Mouse (Mus musculus) WW6 (cell line): ENCODE measurements around the gene Swt1.
"Not testable (repeated sequence)": the region's sequence is repeated elsewhere in the genome, so short reads cannot be mapped to it uniquely, and the experiment has no call there.

Experiments
- DNase-seq: peaks from one replicate; pipeline ENCODE4 v3.0.0-alpha.2; 2013; ENCODE audit warnings: low read depth, low spot score

Gene Swt1

DNA sequence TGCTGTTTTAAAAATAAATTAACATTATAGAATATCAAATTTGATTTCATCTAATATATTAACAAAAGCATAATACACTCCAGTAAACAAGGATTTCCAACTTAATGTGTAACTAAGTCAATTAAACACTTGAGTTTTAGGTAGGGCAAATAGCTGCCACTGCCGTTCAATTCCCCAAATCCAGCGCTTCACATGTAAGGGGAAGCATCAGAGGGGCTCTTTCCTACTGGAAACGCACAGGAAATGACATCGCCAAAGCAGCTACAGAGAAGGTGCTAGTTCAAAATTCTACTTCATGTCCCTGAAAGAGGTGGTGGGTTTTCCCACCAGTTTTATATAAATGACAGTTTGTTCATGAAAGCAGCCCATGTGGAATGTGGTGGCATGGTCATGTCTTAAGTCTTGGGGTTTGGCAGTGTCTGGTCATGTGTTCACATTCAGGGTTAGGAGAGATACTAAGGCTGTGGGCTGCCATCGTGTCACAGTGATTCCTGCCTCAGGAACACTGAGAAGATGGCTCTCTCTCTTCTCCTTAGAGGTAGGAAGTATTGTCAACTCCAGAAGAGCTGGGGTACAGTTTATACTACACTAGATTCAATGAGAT is 60.4 kb downstream of the Swt1 start:
- no peak for DNase-seq

DNA sequence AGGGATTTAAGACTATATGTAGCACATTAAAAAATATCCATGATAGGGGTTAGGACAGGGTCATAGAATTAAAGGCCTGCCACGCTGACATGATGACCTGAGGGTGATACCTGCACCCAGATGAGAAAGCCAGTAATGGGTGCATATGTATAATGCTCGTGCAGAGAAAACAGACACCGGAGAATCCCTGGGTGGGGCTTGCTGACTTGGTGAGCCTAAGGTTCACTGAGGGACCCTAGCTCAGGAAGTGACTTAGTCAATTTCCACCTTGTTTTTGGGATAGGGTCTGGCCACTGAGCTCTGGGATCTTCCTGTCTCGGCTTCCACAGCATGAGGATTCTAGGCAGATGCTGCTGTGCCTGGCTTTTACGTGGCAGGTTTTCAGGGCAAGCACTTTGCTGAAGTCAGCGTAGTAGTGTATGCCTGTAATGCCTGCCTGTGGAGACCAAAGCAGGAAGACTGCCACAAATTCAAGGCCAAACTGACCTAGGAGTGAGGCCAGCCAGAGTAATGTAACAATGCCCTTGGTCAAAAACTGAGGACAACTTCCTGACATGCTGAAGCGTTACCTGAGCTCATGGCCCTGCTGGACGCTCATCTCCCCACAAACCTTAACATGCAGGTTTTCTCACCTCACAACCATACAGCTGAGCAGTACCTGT is 61.2 kb downstream of the Swt1 start:
- DNase-seq = no peak

- DNase-seq = no peak
These were observed 68.9 kb downstream of the Swt1 start for GRCm38 (mm10) chr1:151359374-151359773.

GRCm38 (mm10) chr1:151355994-151356393 is 72.3 kb downstream of the Swt1 start:
- no peak for DNase-seq

GRCm38 (mm10) chr1:151352911-151353310 is 75.3 kb downstream of the Swt1 start:
- no peak for DNase-seq

DNA sequence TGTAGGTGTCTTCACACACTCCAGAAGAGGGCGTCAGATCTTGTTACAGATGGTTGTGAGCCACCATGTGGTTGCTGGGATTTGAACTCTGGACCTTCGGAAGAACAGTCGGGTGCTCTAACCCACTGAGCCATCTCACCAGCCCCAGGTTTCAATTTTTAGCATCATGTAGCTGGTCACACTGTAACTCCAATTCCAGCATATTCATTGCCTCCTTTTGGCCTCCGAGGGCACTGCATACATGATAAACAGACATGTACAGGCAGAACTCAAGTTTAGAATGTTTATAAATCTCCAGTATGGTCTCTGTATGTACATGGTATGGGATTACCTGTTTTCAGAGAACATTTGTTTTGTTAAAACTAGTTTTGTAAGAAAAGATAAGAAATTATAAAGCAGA is 80.0 kb downstream of the Swt1 start:
- not testable (repeated sequence) for DNase-seq

DNA sequence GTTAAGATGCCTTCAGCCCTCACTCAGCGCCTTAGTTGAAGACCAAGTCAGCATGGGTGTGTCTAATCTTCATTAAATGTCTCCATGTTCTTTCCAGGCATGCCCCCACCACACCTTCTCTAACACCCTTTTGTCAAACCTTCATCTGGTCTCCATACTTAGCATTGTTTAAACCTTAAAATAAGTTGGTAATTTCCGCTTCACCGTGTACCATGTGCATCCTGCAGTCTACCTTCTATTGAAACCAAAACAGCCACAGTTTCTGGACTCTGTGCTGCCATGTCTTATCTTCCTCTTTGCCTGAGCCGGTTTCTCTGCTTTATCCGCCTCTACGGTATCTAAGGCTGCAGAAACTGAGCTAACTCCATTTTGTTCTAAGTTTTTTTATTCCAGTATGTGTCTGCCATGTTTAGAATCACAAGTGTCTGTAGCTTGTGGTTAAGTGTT is 81.6 kb downstream of the Swt1 start:
- no peak for DNase-seq

- no peak for DNase-seq
These were observed 82.4 kb downstream of the Swt1 start for GRCm38 (mm10) chr1:151345863-151346195.

- peak; percentile 61 for DNase-seq
These were observed 83.0 kb downstream of the Swt1 start for GRCm38 (mm10) chr1:151345109-151345862.

- DNase-seq = peak; percentile 88
These were observed 83.8 kb downstream of the Swt1 start, which contains the start of gene Ivns1abp for GRCm38 (mm10) chr1:151344283-151345108. Ivns1abp (plus strand) TSS chr1:151344477.

DNA sequence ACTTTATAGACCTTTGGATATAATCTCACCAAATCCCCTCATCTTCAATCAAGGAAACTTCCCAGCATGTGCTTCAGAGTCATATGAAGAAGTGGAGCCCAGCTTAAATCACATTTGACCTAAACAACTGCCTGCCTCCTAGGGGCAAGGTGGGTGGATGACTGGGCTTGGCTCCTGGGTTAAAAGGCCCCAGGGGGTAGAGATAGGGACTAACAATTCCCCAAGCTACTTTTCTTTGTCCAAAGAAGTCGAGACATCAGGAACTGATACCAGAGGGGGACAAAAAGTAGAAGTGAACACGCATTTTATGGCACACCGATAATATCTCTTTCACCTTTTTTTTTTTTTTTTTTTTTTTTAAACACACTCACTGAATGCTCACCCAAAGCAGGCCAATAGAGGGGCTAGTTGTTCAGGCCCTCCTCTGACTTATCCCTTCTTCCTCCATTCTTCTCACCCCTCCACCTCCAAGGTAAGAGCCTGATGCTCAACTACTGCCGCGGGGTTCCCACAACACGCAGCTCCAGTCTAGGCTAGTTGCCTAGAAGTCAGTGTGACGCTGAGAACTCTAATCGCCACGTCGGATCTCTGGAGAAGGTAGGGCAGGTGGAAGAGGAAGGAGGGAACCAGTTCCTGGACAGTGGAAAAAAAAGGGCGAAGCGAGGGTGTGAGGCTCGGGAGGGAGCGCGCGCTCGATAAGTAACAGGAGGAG is 84.5 kb downstream of the Swt1 start:
- DNase-seq = no peak

GRCm38 (mm10) chr1:151342968-151343367 is 85.3 kb downstream of the Swt1 start:
- no peak for DNase-seq

- no peak for DNase-seq
These were observed 85.9 kb downstream of the Swt1 start for GRCm38 (mm10) chr1:151342311-151342710.

DNA sequence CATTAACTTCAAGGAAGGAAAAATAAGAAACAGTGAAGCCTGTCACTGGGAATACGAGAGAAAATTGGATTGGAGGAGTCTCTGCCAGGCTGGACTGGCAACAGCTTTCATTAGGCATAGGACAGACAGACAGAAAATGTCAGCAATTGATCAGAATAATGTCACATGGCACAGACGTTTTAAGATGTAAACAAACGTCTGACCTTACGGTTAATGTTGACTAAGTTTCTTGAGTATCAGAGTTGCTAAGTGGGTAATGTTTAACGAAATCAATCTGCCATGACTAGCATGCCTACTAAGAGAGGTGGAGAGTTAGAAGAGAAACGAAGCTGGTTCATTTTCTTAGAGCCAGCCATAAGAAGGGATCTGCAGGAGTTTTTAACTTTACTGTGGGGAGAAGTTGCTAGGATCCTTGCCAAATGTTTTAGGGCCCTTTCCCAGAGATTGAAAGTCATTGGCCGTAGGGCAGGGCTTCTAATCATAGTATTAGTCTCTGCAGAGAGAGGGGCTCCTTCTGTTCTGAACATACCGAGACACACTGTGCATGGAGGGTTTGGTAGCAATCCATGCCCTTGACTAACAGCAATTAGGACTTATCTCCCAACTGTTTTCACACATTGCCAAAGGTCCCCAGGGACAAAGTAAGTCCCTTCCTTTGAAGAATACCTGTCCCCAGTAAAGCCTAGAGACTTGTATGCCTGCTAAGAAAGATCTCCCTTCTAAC is 86.8 kb downstream of the Swt1 start:
- DNase-seq = no peak

GRCm38 (mm10) chr1:151338941-151339340 is 89.3 kb downstream of the Swt1 start:
- DNase-seq = no peak

DNA sequence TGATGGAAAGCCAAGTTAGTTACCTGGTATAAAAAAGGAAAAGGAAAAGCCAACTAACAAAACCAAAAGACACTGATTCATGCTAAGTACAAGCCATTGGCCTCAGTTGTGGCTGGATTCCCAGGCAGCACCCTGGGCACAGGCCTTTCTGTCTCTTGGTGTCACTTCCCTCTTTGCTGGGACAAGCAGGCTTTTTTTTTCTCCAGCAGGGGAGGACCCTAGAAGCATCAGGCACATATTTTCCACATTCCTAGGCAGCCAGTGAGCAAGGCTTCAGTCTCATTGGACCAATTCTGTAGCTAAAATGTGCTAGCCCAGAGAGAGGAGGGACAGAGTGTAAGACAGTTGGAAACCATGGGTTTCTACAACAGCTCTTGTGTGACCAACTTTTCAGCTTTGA is 90.0 kb downstream of the Swt1 start:
- DNase-seq = no peak

DNA sequence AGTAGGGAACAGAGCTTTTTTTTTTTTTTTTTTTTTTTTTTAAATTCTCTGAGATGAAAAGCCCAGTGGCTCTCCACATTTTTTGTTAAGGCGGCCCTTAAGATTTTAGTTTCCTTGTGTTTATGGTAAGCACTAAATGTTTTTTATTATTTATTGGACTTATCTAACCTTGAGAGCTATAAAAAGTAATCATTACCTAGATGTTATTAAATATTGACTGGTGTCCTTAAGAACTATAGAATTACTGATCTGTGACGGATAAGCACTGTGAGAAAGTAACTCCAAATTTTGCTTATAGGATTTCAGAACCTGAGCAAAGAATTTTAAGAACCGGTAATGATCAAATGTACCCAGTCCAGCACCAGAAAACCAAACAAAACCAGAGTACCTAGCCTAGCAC is 95.4 kb downstream of the Swt1 start:
- no peak for DNase-seq

DNA sequence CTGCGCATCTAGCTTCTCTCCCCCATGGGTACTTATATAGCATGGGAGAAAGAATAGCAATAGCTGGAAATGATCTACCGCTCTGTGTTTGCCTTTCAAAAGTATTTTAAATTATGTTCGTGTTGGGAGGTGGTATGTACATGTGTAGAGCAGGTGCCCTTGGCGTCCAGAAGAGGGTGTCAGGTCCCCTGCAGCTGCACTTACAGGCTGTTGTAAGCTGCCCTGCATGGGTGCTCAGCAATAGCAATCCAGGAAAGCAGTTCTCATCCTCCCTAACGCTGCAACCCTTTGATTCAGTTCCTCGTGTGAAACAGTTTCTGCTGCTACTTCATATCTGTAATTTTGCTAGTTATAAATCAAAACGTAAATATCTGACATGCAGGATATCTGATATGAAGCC is 98.7 kb downstream of the Swt1 start:
- no peak for DNase-seq

DNA sequence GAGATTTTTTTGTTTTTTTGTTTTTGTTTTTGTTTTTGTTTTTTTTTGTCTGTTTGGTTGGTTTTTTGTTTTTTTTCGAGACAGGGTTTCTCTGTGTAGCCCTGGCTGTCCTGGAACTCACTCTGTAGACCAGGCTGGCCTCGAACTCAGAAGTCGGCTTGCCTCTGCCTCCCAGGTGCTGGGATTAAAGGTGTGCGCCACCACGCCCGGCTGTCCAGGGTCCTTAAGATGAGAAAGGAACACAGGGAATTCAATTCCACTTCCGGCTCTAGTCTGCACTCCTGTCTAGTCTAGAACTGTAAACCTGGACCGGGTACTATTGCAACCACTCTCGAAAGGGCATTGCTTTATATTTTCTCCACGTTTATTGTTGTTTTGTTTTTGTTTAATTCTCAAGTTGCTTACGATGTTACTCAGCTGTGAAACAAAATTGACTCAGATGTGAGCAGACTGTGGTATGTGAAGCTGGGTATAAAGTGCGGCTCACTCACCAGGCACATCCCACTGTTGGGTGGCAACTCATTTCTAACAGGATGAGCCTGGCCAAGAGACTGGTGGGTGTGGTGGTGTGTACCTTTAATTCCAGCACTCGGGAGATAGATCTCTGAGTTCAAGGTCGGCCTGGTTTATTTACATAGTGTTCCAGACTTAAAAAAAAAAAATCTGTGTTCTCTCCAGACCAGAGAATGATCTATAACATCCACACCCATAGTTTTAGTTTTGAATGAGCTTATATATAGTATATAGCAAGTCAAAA is 99.7 kb downstream of the Swt1 start:
- no peak for DNase-seq

GRCm38 (mm10) chr1:151325328-151325727 is 102.9 kb downstream of the Swt1 start:
- no peak for DNase-seq
